Mouse (Mus musculus) CH12.LX (cell line): Measurements from ENCODE around the gene Slc2a5. TPM values are rescaled to one million over a fixed set of nuclear protein-coding genes. Genes with fewer than 3 reads are reported as not detected.

Source experiments
- DNase-seq: peaks from one replicate; pipeline ENCODE4 v3.0.0-alpha.2; 2013; ENCODE audit errors: extremely low read depth
- H3K27ac ChIP-seq: 2 replicates; pipeline ENCODE4 v1.5.1; 2012; ENCODE audit warnings: low read depth, mild to moderate bottlenecking, control low read depth, moderate library complexity; ENCODE audit not compliant: insufficient read depth
- H3K27me3 ChIP-seq: replicated peaks from 2 replicates; pipeline ENCODE3; 2012; ENCODE audit warnings: inconsistent platforms
- H3K36me3 ChIP-seq, 2 experiments: replicated peaks in 1 of 2; 2 replicates each; pipeline versions ENCODE3 to v1.6.1; 2012; ENCODE audit warnings: inconsistent platforms in 1 of 2, low read length in 1 of 2, mild to moderate bottlenecking in 1 of 2, mixed read lengths in 1 of 2, moderate library complexity in 1 of 2; ENCODE audit not compliant: control insufficient read depth in 1 of 2, insufficient read depth in 1 of 2
- H3K4me1 ChIP-seq, 2 experiments: 2 replicates each; pipeline ENCODE4 v1.6.1; 2012; ENCODE audit warnings: inconsistent platforms in 1 of 2, moderate library complexity in 1 of 2; ENCODE audit not compliant: insufficient read depth in 2 of 2, control insufficient read depth in 1 of 2
- H3K4me2 ChIP-seq: 2 replicates; pipeline ENCODE4 v1.6.1; 2012; ENCODE audit warnings: low read depth, mild to moderate bottlenecking, control low read depth; ENCODE audit not compliant: poor library complexity, insufficient read depth, severe bottlenecking
- H3K4me3 ChIP-seq, 3 experiments: fragments of 150-350 bp in 1 of 3; sonication (generic) in 1 of 3; replicated peaks in 1 of 3; 2 replicates each; pipeline versions ENCODE3 to v1.5.1; 2011 to 2012; ENCODE audit warnings: low read depth in 2 of 3, low read length in 2 of 3, mild to moderate bottlenecking in 2 of 3, moderate library complexity in 2 of 3, control low read depth in 1 of 3, improper control_type of control experiment in 1 of 3, inconsistent platforms in 1 of 3, mixed read lengths in 1 of 3; ENCODE audit not compliant: poor library complexity in 1 of 3
- H3K79me2 ChIP-seq: replicated peaks from 2 replicates; pipeline ENCODE4 v1.6.1; 2012; ENCODE audit warnings: mild to moderate bottlenecking, moderate library complexity; ENCODE audit not compliant: control insufficient read depth, poor library complexity, insufficient read depth, severe bottlenecking; ENCODE audit errors: extremely low read depth
- H3K9ac ChIP-seq: 2 replicates; pipeline ENCODE4 v1.6.1; 2012; ENCODE audit warnings: low read depth, mild to moderate bottlenecking, control low read depth, moderate library complexity; ENCODE audit not compliant: insufficient read depth
- H3K9me3 ChIP-seq: replicated peaks from 2 replicates; pipeline ENCODE3; 2012; ENCODE audit warnings: low read length, inconsistent platforms, mixed read lengths
- BHLHE40 ChIP-seq: IDR thresholded peaks from 2 replicates; pipeline ENCODE4 v1.6.1; 2011; ENCODE audit warnings: mild to moderate bottlenecking, low read depth, low read length, improper control_type of control experiment
- CHD1 ChIP-seq: IDR thresholded peaks from 2 replicates; pipeline ENCODE4 v1.6.1; 2012; ENCODE audit warnings: low read depth, low read length, improper control_type of control experiment, inconsistent platforms
- CTCF ChIP-seq, 2 experiments: IDR thresholded peaks in 1 of 2; conservative IDR thresholded peaks in 1 of 2; 2 replicates each; pipeline ENCODE4 v1.5.1; 2011 to 2012; ENCODE audit warnings: low read depth in 2 of 2, low read length in 2 of 2, improper control_type of control experiment in 1 of 2, inconsistent platforms in 1 of 2, mild to moderate bottlenecking in 1 of 2, moderate library complexity in 1 of 2
- EP300 ChIP-seq: IDR thresholded peaks from 2 replicates; pipeline ENCODE4 v1.6.1; 2011; ENCODE audit warnings: low read length, improper control_type of control experiment
- GABPA ChIP-seq: IDR thresholded peaks from 2 replicates; pipeline ENCODE4 v1.6.1; 2012; ENCODE audit warnings: low read depth, low read length, improper control_type of control experiment, inconsistent platforms; ENCODE audit not compliant: insufficient replicate concordance
- HCFC1 ChIP-seq: IDR thresholded peaks from 2 replicates; pipeline ENCODE4 v1.6.1; 2012; ENCODE audit warnings: low read depth, mild to moderate bottlenecking, inconsistent platforms, low read length, improper control_type of control experiment
- JUN ChIP-seq: IDR thresholded peaks from 2 replicates; pipeline ENCODE4 v1.6.1; 2011; ENCODE audit warnings: low read depth, mild to moderate bottlenecking, low read length, improper control_type of control experiment, moderate library complexity; ENCODE audit not compliant: insufficient read depth
- KAT2A ChIP-seq: IDR thresholded peaks from 2 replicates; pipeline ENCODE4 v1.6.1; 2012; ENCODE audit warnings: low read length, improper control_type of control experiment, inconsistent platforms; ENCODE audit not compliant: insufficient replicate concordance
- MAFK ChIP-seq: IDR thresholded peaks from 2 replicates; pipeline ENCODE4 v1.6.1; 2011; ENCODE audit warnings: low read length, improper control_type of control experiment; ENCODE audit not compliant: insufficient replicate concordance
- MAX ChIP-seq: IDR thresholded peaks from 2 replicates; pipeline ENCODE4 v1.6.1; 2011; ENCODE audit warnings: low read length, improper control_type of control experiment
- MAZ ChIP-seq: IDR thresholded peaks from 2 replicates; pipeline ENCODE4 v1.6.1; 2012; ENCODE audit warnings: low read depth, mild to moderate bottlenecking, inconsistent platforms, low read length, improper control_type of control experiment, moderate library complexity
- MEF2A ChIP-seq: IDR thresholded peaks from 2 replicates; pipeline ENCODE4 v1.6.1; 2014; ENCODE audit warnings: low read depth, mild to moderate bottlenecking, inconsistent platforms, low read length, improper control_type of control experiment, borderline replicate concordance
- MXI1 ChIP-seq: IDR thresholded peaks from 2 replicates; pipeline ENCODE4 v1.6.1; 2011; ENCODE audit warnings: mild to moderate bottlenecking, low read depth, low read length, improper control_type of control experiment
- MYC ChIP-seq: IDR thresholded peaks from 2 replicates; pipeline ENCODE4 v1.6.1; 2011; ENCODE audit warnings: low read depth, mild to moderate bottlenecking, improper control_type of control experiment, low read length
- NELFE ChIP-seq: IDR thresholded peaks from 2 replicates; pipeline ENCODE4 v1.6.1; 2011; ENCODE audit warnings: low read depth, low read length, improper control_type of control experiment
- NRF1 ChIP-seq: IDR thresholded peaks from 2 replicates; pipeline ENCODE4 v1.6.1; 2014; ENCODE audit warnings: low read depth, mild to moderate bottlenecking, inconsistent platforms, low read length, improper control_type of control experiment, moderate library complexity
- PAX5 ChIP-seq: IDR thresholded peaks from 2 replicates; pipeline ENCODE4 v1.6.1; 2012; ENCODE audit warnings: low read length, inconsistent platforms, mixed read lengths
- POLR2A ChIP-seq: IDR thresholded peaks from 2 replicates; pipeline ENCODE4 v1.6.1; 2011; ENCODE audit warnings: low read depth, mild to moderate bottlenecking, improper control_type of control experiment, low read length
- POLR2AphosphoS2 ChIP-seq: IDR thresholded peaks from 2 replicates; pipeline ENCODE4 v1.6.1; 2011; ENCODE audit warnings: low read depth, low read length, improper control_type of control experiment
- RAD21 ChIP-seq: IDR thresholded peaks from 2 replicates; pipeline ENCODE4 v1.6.1; 2011; ENCODE audit warnings: low read depth, mild to moderate bottlenecking, low read length, improper control_type of control experiment, moderate library complexity
- SIN3A ChIP-seq: IDR thresholded peaks from 2 replicates; pipeline ENCODE4 v1.6.1; 2012; ENCODE audit warnings: low read length, improper control_type of control experiment, inconsistent platforms
- SMC3 ChIP-seq: IDR thresholded peaks from 2 replicates; pipeline ENCODE4 v1.6.1; 2011; ENCODE audit warnings: low read depth, low read length, improper control_type of control experiment
- UBTF ChIP-seq: IDR thresholded peaks from 2 replicates; pipeline ENCODE4 v1.6.1; 2012; ENCODE audit warnings: low read depth, mild to moderate bottlenecking, inconsistent platforms, low read length, improper control_type of control experiment, moderate library complexity
- USF1 ChIP-seq: IDR thresholded peaks from 2 replicates; pipeline ENCODE4 v1.6.1; 2014; ENCODE audit warnings: low read depth, mild to moderate bottlenecking, inconsistent platforms, low read length, improper control_type of control experiment
- ZC3H11A ChIP-seq: IDR thresholded peaks from 2 replicates; pipeline ENCODE4 v1.6.1; 2012; ENCODE audit warnings: low read depth, mild to moderate bottlenecking, inconsistent platforms, low read length, improper control_type of control experiment
- ZMIZ1 ChIP-seq: IDR thresholded peaks from 2 replicates; pipeline ENCODE4 v1.6.1; 2012; ENCODE audit warnings: low read depth, mild to moderate bottlenecking, inconsistent platforms, low read length, improper control_type of control experiment
- ZNF384 ChIP-seq: IDR thresholded peaks from 2 replicates; pipeline ENCODE4 v1.6.1; 2012; ENCODE audit warnings: low read depth, low read length, improper control_type of control experiment, inconsistent platforms
- dilution Hi-C: fragments of 300-500 bp; cut with MboI; formaldehyde crosslinking; loops from 2 replicates; pipeline ENCODE4 v1.14.3; 2020; ENCODE audit warnings: low sequenced_read_pairs; ENCODE audit not compliant: extremely low pct_unique_long_range_greater_than_20kb, extremely low pct_ligation_motif_present
- in situ Hi-C: fragments of 300-500 bp; cut with MboI; formaldehyde crosslinking; loops from 3 replicates; pipeline ENCODE4 v1.14.3; 2019; ENCODE audit warnings: low sequenced_read_pairs, low pct_ligation_motif_present, low pct_unique_long_range_greater_than_20kb, mixed read lengths
- polyA plus RNA-seq: library from polyadenylated mRNA; unstranded; fragments of >175 nt; gene quantifications from 2 replicates; pipeline ENCODE4 v1.2.1, GENCODE M21; 2012; ENCODE audit warnings: low read depth; ENCODE audit not compliant: insufficient read length
- total RNA-seq, 2 experiments: library from RNA; depleted of rRNA; stranded (reverse); fragments of 300-350 nt in 1 of 2; fragments of >200 nt in 1 of 2; gene quantifications; 2 replicates each; pipeline ENCODE4 v1.2.3; 2012 to 2014

Gene Slc2a5
- total and polyA plus RNA-seq, 3 experiments = 0.81 to 1.5 (median 1.4) TPM

DNA sequence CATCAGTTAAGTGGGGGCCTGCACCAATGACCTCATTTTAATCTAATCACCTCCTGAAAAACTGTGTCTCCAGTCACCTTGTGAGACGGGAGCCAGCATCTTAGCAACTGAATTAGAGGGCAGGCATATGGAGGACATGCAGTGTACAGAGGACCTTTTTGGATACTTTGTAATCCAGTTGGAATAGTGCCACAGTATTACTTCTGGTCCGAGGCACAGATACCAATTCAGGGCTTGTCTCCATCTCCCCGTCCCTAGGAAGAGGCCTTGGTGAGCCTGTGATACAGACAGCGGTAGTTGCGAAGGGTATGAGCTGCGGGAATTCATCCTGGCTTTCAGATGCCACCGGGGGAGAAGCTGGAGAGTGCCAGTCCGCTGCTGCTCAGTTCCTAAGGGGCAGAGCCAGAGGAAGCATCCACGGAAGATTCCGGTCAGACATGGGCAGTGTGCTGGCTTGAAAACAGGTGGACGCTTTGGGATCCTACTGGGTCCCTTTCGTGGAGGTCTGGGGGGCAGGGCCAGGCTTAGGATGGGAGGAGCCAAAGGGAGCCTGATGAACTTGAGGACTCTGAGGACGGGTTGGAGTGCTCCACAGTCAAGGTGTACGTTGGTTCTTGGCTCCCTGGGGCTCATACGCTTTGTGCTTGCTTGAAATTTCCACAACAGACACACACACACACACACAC is 46.5 kb upstream of the Slc2a5 start:
- H3K79me2 ChIP-seq = no peaks in the 10 kb centered on the region
- in situ Hi-C loops = loop anchor here (5.0 kb wide), 1 partner anchor 35 kb away; no protein-coding TSS in a partner anchor
- H3K4me3 ChIP-seq = no peak overlapping the region
- no peak for TF ChIP-seq CHD1
- TF ChIP-seq POLR2AphosphoS2 = peak; percentile 48; the same call in 1 of the 2 replicates
- TF ChIP-seq MYC = no peak
- no peak for TF ChIP-seq HCFC1
- no peak for TF ChIP-seq JUN
- no peak; the same call in 1 of the 2 replicates for TF ChIP-seq ZMIZ1
- no peak overlapping the region for H3K9ac ChIP-seq
- dilution Hi-C loops = no loop called here
- no peak for DNase-seq
- H3K27me3 ChIP-seq = no peaks in the 10 kb centered on the region
- H3K36me3 ChIP-seq = peaks cover 36 to 63% of the 10 kb centered on the region in 2 experiments
- no peak overlapping the region for H3K4me2 ChIP-seq
- peak overlapping the region; percentile 3; the same call in 1 of the 2 replicates for H3K27ac ChIP-seq
- H3K4me1 ChIP-seq = peaks cover 8 to 71% of the 10 kb centered on the region in 2 experiments
- no peaks in the 10 kb centered on the region for H3K9me3 ChIP-seq

GRCm38 (mm10) chr4:150073102-150073473 is 46.0 kb upstream of the Slc2a5 start:
- H3K27ac ChIP-seq = no peak overlapping the region
- peak; percentile 72 for DNase-seq
- no peak overlapping the region for H3K4me3 ChIP-seq
- no peak overlapping the region for H3K9ac ChIP-seq
- H3K36me3 ChIP-seq = peaks cover 30 to 58% of the 10 kb centered on the region in 2 experiments
- no peaks in the 10 kb centered on the region for H3K9me3 ChIP-seq
- in situ Hi-C loops = loop anchor here (5.0 kb wide), 1 partner anchor 36 kb away; no protein-coding TSS in a partner anchor
- dilution Hi-C loops = no loop called here
- TF ChIP-seq NRF1 = no peak
- peak; percentile 83 for TF ChIP-seq RAD21
- TF ChIP-seq MAZ = no peak
- TF ChIP-seq PAX5 = no peak
- TF ChIP-seq SIN3A = no peak
- no peak for TF ChIP-seq USF1
- peak; percentile 95 for TF ChIP-seq SMC3
- TF ChIP-seq BHLHE40 = no peak
- no peak for TF ChIP-seq MAX
- peak; percentile 89 to 91 for TF ChIP-seq CTCF (conservative IDR thresholded peaks at IDR 0.05 in 1 of 2, IDR thresholded peaks at IDR 0.05 in 1 of 2; ENCODE audit: low read depth in 2 of 2, low read length in 2 of 2)
- peak; percentile 64 for TF ChIP-seq ZC3H11A
- TF ChIP-seq MEF2A = no peak
- TF ChIP-seq KAT2A = no peak
- TF ChIP-seq EP300 = no peak
- no peak for TF ChIP-seq MXI1
- no peak for TF ChIP-seq UBTF
- no peak for TF ChIP-seq MAFK
- TF ChIP-seq NELFE = peak; percentile 30; the same call in 1 of the 2 replicates
- no peak for TF ChIP-seq CHD1
- no peak for TF ChIP-seq GABPA
- TF ChIP-seq ZNF384 = no peak
- no peak for TF ChIP-seq POLR2A
- TF ChIP-seq POLR2AphosphoS2 = no peak
- TF ChIP-seq, all 38 proteins: peak for 5
- no peaks in the 10 kb centered on the region for H3K27me3 ChIP-seq
- no peak overlapping the region for H3K4me2 ChIP-seq
- H3K79me2 ChIP-seq = no peaks in the 10 kb centered on the region
- peaks cover 8 to 70% of the 10 kb centered on the region in 2 experiments for H3K4me1 ChIP-seq
